Mouse (Mus musculus) spleen, adult 12 weeks (tissue): ENCODE data around the gene Dnah14.

ENCODE experiments used
- DNase-seq: peaks from one replicate; pipeline ENCODE4 v3.0.0; 2022; ENCODE audit warnings: low spot score

The Dnah14 gene

DNA sequence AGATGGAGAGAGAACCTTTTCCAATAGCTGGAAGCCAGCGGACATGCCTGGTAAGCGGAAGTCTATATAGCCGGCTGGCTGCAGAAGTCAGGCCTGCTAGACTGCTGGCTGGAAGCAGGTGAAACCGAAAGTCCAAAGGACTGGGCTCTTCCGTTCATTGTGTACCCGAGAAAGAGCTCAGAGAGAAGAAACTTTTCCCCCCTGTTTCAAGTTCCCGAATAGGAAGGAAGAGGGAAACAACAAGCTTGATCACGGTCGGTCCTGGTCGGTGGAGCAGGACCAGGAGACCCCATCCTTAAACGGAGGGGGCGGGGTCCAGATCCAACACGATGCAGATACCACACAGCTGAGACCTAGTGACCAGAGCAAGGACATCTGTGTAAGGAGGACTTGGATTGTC is 276.1 kb downstream of the Dnah14 start:
- DNase-seq = no peak

- peak; percentile 53 for DNase-seq
Measured at GRCm38 (mm10) chr1:181853081-181853736, 276.9 kb downstream of the Dnah14 start.

GRCm38 (mm10) chr1:181854829-181855228 is 278.5 kb downstream of the Dnah14 start:
- DNase-seq = no peak

DNA sequence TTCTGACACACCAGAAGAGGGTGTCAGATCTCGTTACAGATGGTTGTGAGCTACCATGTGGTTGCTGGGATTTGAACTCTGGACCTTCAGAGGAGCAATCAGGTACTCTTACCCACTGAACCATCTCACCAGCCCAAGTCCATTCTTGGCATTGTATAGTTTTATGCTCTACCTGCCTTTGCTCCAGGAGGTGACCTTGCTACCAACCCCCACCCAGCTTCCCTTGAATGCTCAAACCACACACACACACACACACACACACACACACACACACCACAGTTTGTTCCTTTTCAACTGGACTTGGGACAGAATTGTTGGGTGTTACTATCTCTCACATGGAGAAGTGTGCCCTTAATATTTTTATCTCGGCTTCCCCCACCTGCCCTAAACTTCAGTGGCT is 280.0 kb downstream of the Dnah14 start:
- no peak for DNase-seq

DNA sequence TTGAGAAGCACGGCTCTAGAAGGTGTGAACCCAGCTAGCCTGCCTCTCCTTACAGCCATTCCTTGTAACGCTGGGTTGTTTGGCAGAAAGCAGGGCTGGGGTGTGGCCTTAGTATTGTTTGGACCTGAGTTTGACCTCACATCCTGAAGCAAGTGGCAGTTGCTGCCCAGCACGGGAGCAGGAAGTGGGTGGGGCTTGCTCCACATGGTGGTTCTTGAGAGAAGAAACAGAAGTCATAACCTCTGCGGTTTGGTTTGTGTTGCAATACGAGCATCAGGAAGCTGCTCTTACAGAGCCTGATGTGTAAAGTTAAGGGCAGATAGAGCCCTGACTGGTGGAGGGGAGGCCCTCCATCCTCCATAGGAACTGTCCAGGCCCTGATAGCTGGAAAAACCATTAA is 284.3 kb downstream of the Dnah14 start:
- peak; percentile 69 for DNase-seq

GRCm38 (mm10) chr1:181861181-181861902 is 285.0 kb downstream of the Dnah14 start:
- DNase-seq = no peak

- no peak for DNase-seq
Measured at GRCm38 (mm10) chr1:181862676-181863374, 286.5 kb downstream of the Dnah14 start.

- DNase-seq = no peak
Measured at GRCm38 (mm10) chr1:181863431-181863830, 287.1 kb downstream of the Dnah14 start.
